Mouse (Mus musculus) testis, adult 2 months (tissue): ENCODE data around the gene Ddost.

Experiments used
- CTCF ChIP-seq: fragments of 200-500 bp; IDR thresholded peaks from 2 replicates; pipeline ENCODE4 v1.5.1; 2012; ENCODE audit warnings: low read depth, mild to moderate bottlenecking, inconsistent platforms, low read length, moderate library complexity; ENCODE audit not compliant: control insufficient read depth, insufficient read depth, insufficient replicate concordance
- POLR2A ChIP-seq: fragments of 200-500 bp; IDR thresholded peaks from 2 replicates; pipeline ENCODE4 v1.6.1; 2012; ENCODE audit warnings: low read depth, mild to moderate bottlenecking, inconsistent platforms, low read length, moderate library complexity; ENCODE audit not compliant: control insufficient read depth

- no peak for TF ChIP-seq CTCF
- no peak for TF ChIP-seq POLR2A
Observed at GRCm38 (mm10) chr4:138335648-138336047, 31.1 kb downstream of the Ddost start.
